Mouse (Mus musculus): ENCODE measurements around the gene Bricd5.

- TF ChIP-seq EP300 (IDR thresholded peaks at IDR 0.05; ENCODE audit: low read depth): no peak
- TF ChIP-seq CTCF (IDR thresholded peaks at IDR 0.05; ENCODE audit: low read depth): no peak
Observed at GRCm38 (mm10) chr17:24488186-24488661, 14.5 kb downstream of the Bricd5 start, which contains the start of gene Caskin1.
